Mouse (Mus musculus): ENCODE results near the gene Sdhc. TPM values are rescaled to one million over a fixed set of nuclear protein-coding genes. Genes with fewer than 3 reads are reported as not detected.

Gene Sdhc
- polyA plus RNA-seq, 1 experiment from 2014 or later = 238 TPM

Small RNA genes lying within 50 kb of the gene (microRNA-seq; reads per million reads assigned to microRNA genes)
- gene Gm27844 = not detected

Other genes with a start within 250 kb of the Sdhc start
- gene Fcrlb, start 237.7 kb downstream of the Sdhc start, polyA plus RNA-seq (2015; fragmentation: Nextera tagmentation; extraction: Ambion mirVana) = 0.10 and 0.12 TPM in 2 replicates
- gene Fcrla, start 223.0 kb downstream of the Sdhc start, polyA plus RNA-seq (2015; fragmentation: Nextera tagmentation; extraction: Ambion mirVana) = 0.29 and 0.38 TPM in 2 replicates
- gene Fcgr2b, start 174.1 kb downstream of the Sdhc start, polyA plus RNA-seq (2015; fragmentation: Nextera tagmentation; extraction: Ambion mirVana) = 5.3 and 5.6 TPM in 2 replicates
- gene Fcgr4, start 131.7 kb downstream of the Sdhc start, polyA plus RNA-seq (2015; fragmentation: Nextera tagmentation; extraction: Ambion mirVana) = 1.1 and 1.2 TPM in 2 replicates
- 17.9 and 21.0 TPM in 2 replicates for gene Fcgr3, start 85.7 kb downstream of the Sdhc start, polyA plus RNA-seq (2015; fragmentation: Nextera tagmentation; extraction: Ambion mirVana)
- 3.7 and 4.0 TPM in 2 replicates for gene Cfap126, start 36.7 kb downstream of the Sdhc start, polyA plus RNA-seq (2015; fragmentation: Nextera tagmentation; extraction: Ambion mirVana)
- gene Mpz, start 108 bp upstream of the Sdhc start, polyA plus RNA-seq (2015; fragmentation: Nextera tagmentation; extraction: Ambion mirVana) = 1.5 and 2.7 TPM in 2 replicates
- 42.2 and 44.5 TPM in 2 replicates for gene Pcp4l1, start 45.7 kb upstream of the Sdhc start, polyA plus RNA-seq (2015; fragmentation: Nextera tagmentation; extraction: Ambion mirVana)
- 0.19 and 0.25 TPM in 2 replicates for gene Nr1i3, start 63.4 kb upstream of the Sdhc start, polyA plus RNA-seq (2015; fragmentation: Nextera tagmentation; extraction: Ambion mirVana)
- 19.6 and 20.5 TPM in 2 replicates for gene Tomm40l, start 71.9 kb upstream of the Sdhc start, polyA plus RNA-seq (2015; fragmentation: Nextera tagmentation; extraction: Ambion mirVana)
- gene Apoa2, start 74.5 kb upstream of the Sdhc start, polyA plus RNA-seq (2015; fragmentation: Nextera tagmentation; extraction: Ambion mirVana) = 26.3 and 49.4 TPM in 2 replicates
- 51.3 and 59.4 TPM in 2 replicates for gene Fcer1g, start 83.8 kb upstream of the Sdhc start, polyA plus RNA-seq (2015; fragmentation: Nextera tagmentation; extraction: Ambion mirVana)
- 3.5 and 3.9 TPM in 2 replicates for gene Adamts4, start 99.8 kb upstream of the Sdhc start, polyA plus RNA-seq (2015; fragmentation: Nextera tagmentation; extraction: Ambion mirVana)
- gene Ndufs2, start 100.8 kb upstream of the Sdhc start, polyA plus RNA-seq (2015; fragmentation: Nextera tagmentation; extraction: Ambion mirVana) = 210 and 218 TPM in 2 replicates
- 32.9 and 34.2 TPM in 2 replicates for gene B4galt3, start 119.7 kb upstream of the Sdhc start, polyA plus RNA-seq (2015; fragmentation: Nextera tagmentation; extraction: Ambion mirVana)
- gene Ppox, start 130.6 kb upstream of the Sdhc start, polyA plus RNA-seq (2015; fragmentation: Nextera tagmentation; extraction: Ambion mirVana) = 16.8 and 21.3 TPM in 2 replicates
- gene Usp21, start 137.4 kb upstream of the Sdhc start, polyA plus RNA-seq (2015; fragmentation: Nextera tagmentation; extraction: Ambion mirVana) = 25.0 and 26.4 TPM in 2 replicates
- gene Ufc1, start 144.4 kb upstream of the Sdhc start, polyA plus RNA-seq (2015; fragmentation: Nextera tagmentation; extraction: Ambion mirVana) = 134 and 135 TPM in 2 replicates
- 32.8 and 36.3 TPM in 2 replicates for gene Dedd, start 178.5 kb upstream of the Sdhc start, polyA plus RNA-seq (2015; fragmentation: Nextera tagmentation; extraction: Ambion mirVana)
- 41.7 and 41.8 TPM in 2 replicates for gene Nit1, start 195.0 kb upstream of the Sdhc start, polyA plus RNA-seq (2015; fragmentation: Nextera tagmentation; extraction: Ambion mirVana)
- gene Pfdn2, start 195.1 kb upstream of the Sdhc start, polyA plus RNA-seq (2015; fragmentation: Nextera tagmentation; extraction: Ambion mirVana) = 68.8 and 71.1 TPM in 2 replicates
- 0.86 and 1.2 TPM in 2 replicates for gene Klhdc9, start 210.2 kb upstream of the Sdhc start, polyA plus RNA-seq (2015; fragmentation: Nextera tagmentation; extraction: Ambion mirVana)
- 45.5 and 48.2 TPM in 2 replicates for gene Nectin4, start 219.5 kb upstream of the Sdhc start, polyA plus RNA-seq (2015; fragmentation: Nextera tagmentation; extraction: Ambion mirVana)
- 1.1 and 1.2 TPM in 2 replicates for gene Arhgap30, start 238.4 kb upstream of the Sdhc start, polyA plus RNA-seq (2015; fragmentation: Nextera tagmentation; extraction: Ambion mirVana)